In the genomic region with DNA sequence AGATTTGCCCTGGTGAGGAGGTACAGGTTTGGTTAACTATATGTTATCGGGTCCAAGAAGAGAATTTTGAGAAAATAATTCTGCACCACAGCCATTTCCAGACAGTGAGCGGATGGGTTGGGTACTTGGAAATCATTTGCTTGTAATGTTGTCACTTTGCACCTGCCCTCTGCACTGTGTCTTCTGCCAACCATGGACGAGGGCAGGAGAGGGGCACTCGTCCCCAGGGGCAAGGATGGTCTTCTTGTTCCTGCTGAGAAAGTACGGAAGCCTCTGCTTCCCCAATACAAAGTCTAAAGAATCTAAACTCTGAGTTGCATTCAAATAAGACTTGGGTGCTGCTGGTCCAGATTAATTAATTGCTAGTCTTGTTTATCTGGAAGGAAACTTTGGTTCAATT, we compare ENCODE assay signal across 19 mouse cellular contexts. TPM values are rescaled to one million over a fixed set of nuclear protein-coding genes. Genes with fewer than 3 reads are reported as not detected.
"Had no signal": no experiment of that assay in that cellular context is flagged by ENCODE, and none has a peak within 500 bp of the region (broad histone marks: within the 10 kb centered on the region; RNA-seq: fewer than 3 reads in every experiment).

No protein-coding gene starts in this region.

- H3K36me3 ChIP-seq: midbrain, embryonic 12.5 days; neural tube, embryonic 13.5 days; neural tube, embryonic 15.5 days had no signal

- H3K9me3 ChIP-seq: midbrain, embryonic 12.5 days; neural tube, embryonic 13.5 days; neural tube, embryonic 15.5 days had no signal

- ATAC-seq: midbrain, embryonic 16.5 days had no signal

- H3K27me3 ChIP-seq: midbrain, embryonic 12.5 days; neural tube, embryonic 13.5 days; neural tube, embryonic 15.5 days had no signal

- H3K4me1 ChIP-seq: midbrain, embryonic 12.5 days; neural tube, embryonic 13.5 days; neural tube, embryonic 15.5 days had no signal

- H3K4me2 ChIP-seq: lung, embryonic 14.5 days; midbrain, embryonic 12.5 days; neural tube, embryonic 13.5 days; neural tube, embryonic 15.5 days had no signal

- DNase-seq: lung, adult 18-20 months; lung, embryonic 14.5 days; lung, postnatal 10 days; lung, postnatal 4 days; midbrain, embryonic 14.5 days; right cerebral cortex, adult 18-20 months; right cerebral cortex, postnatal 25 days; right cerebral cortex, postnatal 4 days; spleen, adult 18-20 months; thymus, adult 18-20 months; thymus, postnatal 14 days; thymus, postnatal 36 days had no signal

- H3K27ac ChIP-seq: midbrain, embryonic 12.5 days; neural tube, embryonic 13.5 days; neural tube, embryonic 15.5 days had no signal

- H3K9ac ChIP-seq: lung, embryonic 14.5 days; midbrain, embryonic 12.5 days; neural tube, embryonic 13.5 days; neural tube, embryonic 15.5 days had no signal

- H3K4me3 ChIP-seq: midbrain, embryonic 12.5 days; myocyte; neural tube, embryonic 13.5 days; neural tube, embryonic 15.5 days had no signal

RNA-seq across cellular contexts. Expression of a gene that starts 13.3 kb away (rescaled TPM):
- total RNA-seq: megakaryocyte-erythroid progenitor cell, adult 5-6 weeks had no signal
- polyA plus RNA-seq: myocyte had no signal

RNA-seq across cellular contexts. Expression of a gene that starts 33.4 kb away (rescaled TPM):
- total RNA-seq: megakaryocyte, adult 5-6 weeks; megakaryocyte-erythroid progenitor cell, adult 5-6 weeks had no signal
- polyA plus RNA-seq: myocyte had no signal
